Mouse (Mus musculus): ENCODE data around the gene Abl1. TPM values are rescaled to one million over a fixed set of nuclear protein-coding genes. Genes with fewer than 3 reads are reported as not detected.

The Abl1 gene
- polyA plus RNA-seq, 1 experiment from 2014 or later: 43.7 TPM

- Histone ChIP-seq H3K27ac (ENCODE audit: low read length) (no peak overlapping the region; the same call in 1 of the 2 replicates), H3K27me3 (ENCODE audit: insufficient read depth, low read length) (no peaks in the 10 kb centered on the region), H3K4me1 (ENCODE audit: insufficient read depth, low read length) (0 out of 2 replicates have a peak, but pooled peaks cover 6% of the 10 kb centered on the region), H3K9ac (replicated peaks; ENCODE audit: low read length) (no peak overlapping the region), H3K9me3 (ENCODE audit: low read length) (no peaks in the 10 kb centered on the region), H3K36me3 (ENCODE audit: insufficient read depth, low read length) (no peaks in the 10 kb centered on the region), H3K4me2 (replicated peaks; ENCODE audit: low read depth, low read length) (no peak overlapping the region), H3K4me3 (ENCODE audit: low read length) (no peak overlapping the region)
- 67% methylated on average over 5 of the region's 5 CpGs for WGBS
- no peak for ATAC-seq (ENCODE audit: low FRiP score, low TSS enrichment)
Observed at GRCm38 (mm10) chr2:31733558-31733957, 45.4 kb downstream of the Abl1 start.

GRCm38 (mm10) chr2:31739041-31739440 lies 50.9 kb downstream of the Abl1 start:
- H3K4me1 ChIP-seq (ENCODE audit: insufficient read depth, low read length): peaks cover 3% of the 10 kb centered on the region
- H3K9ac ChIP-seq (replicated peaks; ENCODE audit: low read length): no peak overlapping the region
- H3K36me3 ChIP-seq (ENCODE audit: insufficient read depth, low read length): no peaks in the 10 kb centered on the region
- no peaks in the 10 kb centered on the region for H3K27me3 ChIP-seq (ENCODE audit: insufficient read depth, low read length)
- no peak for ATAC-seq (ENCODE audit: low FRiP score, low TSS enrichment)
- no peak overlapping the region for H3K4me2 ChIP-seq (replicated peaks; ENCODE audit: low read depth, low read length)
- 63% methylated on average over 3 of the region's 3 CpGs for WGBS
- no peaks in the 10 kb centered on the region for H3K9me3 ChIP-seq (ENCODE audit: low read length)
- H3K4me3 ChIP-seq (ENCODE audit: low read length): no peak overlapping the region
- no peak overlapping the region for H3K27ac ChIP-seq (ENCODE audit: low read length)

- 54% methylated on average over 1 of the region's 1 CpGs for WGBS
- H3K27ac ChIP-seq (ENCODE audit: low read length): no peak overlapping the region
- H3K27me3 ChIP-seq (ENCODE audit: insufficient read depth, low read length): no peaks in the 10 kb centered on the region
- peaks cover 18% of the 10 kb centered on the region for H3K4me1 ChIP-seq (ENCODE audit: insufficient read depth, low read length)
- H3K4me2 ChIP-seq (replicated peaks; ENCODE audit: low read depth, low read length): no peak overlapping the region
- H3K9me3 ChIP-seq (ENCODE audit: low read length): no peaks in the 10 kb centered on the region
- no peaks in the 10 kb centered on the region for H3K36me3 ChIP-seq (ENCODE audit: insufficient read depth, low read length)
- no peak overlapping the region for H3K9ac ChIP-seq (replicated peaks; ENCODE audit: low read length)
- no peak overlapping the region for H3K4me3 ChIP-seq (ENCODE audit: low read length)
- no peak for ATAC-seq (ENCODE audit: low FRiP score, low TSS enrichment)
Observed at GRCm38 (mm10) chr2:31741728-31742127, 53.6 kb downstream of the Abl1 start.

GRCm38 (mm10) chr2:31742134-31742533 lies 54.0 kb downstream of the Abl1 start:
- 33% methylated on average over 7 of the region's 7 CpGs for WGBS
- Histone ChIP-seq H3K9me3 (ENCODE audit: low read length) (no peaks in the 10 kb centered on the region), H3K27ac (ENCODE audit: low read length) (no peak overlapping the region)

GRCm38 (mm10) chr2:31745741-31746243 lies 57.6 kb downstream of the Abl1 start:
- Histone ChIP-seq H3K4me3 (ENCODE audit: low read length) (no peak overlapping the region), H3K36me3 (ENCODE audit: insufficient read depth, low read length) (no peaks in the 10 kb centered on the region), H3K27me3 (ENCODE audit: insufficient read depth, low read length) (no peaks in the 10 kb centered on the region), H3K4me1 (ENCODE audit: insufficient read depth, low read length) (peaks cover 47% of the 10 kb centered on the region), H3K4me2 (replicated peaks; ENCODE audit: low read depth, low read length) (no peak overlapping the region), H3K9ac (replicated peaks; ENCODE audit: low read length) (no peak overlapping the region), H3K9me3 (ENCODE audit: low read length) (no peaks in the 10 kb centered on the region), H3K27ac (ENCODE audit: low read length) (no peak overlapping the region)
- no peak for ATAC-seq (ENCODE audit: low FRiP score, low TSS enrichment)

More at GRCm38 (mm10) chr2:31742134-31742533, 54.0 kb downstream of the Abl1 start:
- H3K27me3 ChIP-seq (ENCODE audit: insufficient read depth, low read length): no peaks in the 10 kb centered on the region
- H3K36me3 ChIP-seq (ENCODE audit: insufficient read depth, low read length): no peaks in the 10 kb centered on the region
- no peak overlapping the region for H3K9ac ChIP-seq (replicated peaks; ENCODE audit: low read length)
- no peak for ATAC-seq (ENCODE audit: low FRiP score, low TSS enrichment)
- no peak overlapping the region for H3K4me3 ChIP-seq (ENCODE audit: low read length)
- no peak overlapping the region for H3K4me2 ChIP-seq (replicated peaks; ENCODE audit: low read depth, low read length)
- peaks cover 18% of the 10 kb centered on the region for H3K4me1 ChIP-seq (ENCODE audit: insufficient read depth, low read length)

- WGBS: 62% methylated on average over 4 of the region's 4 CpGs
- Histone ChIP-seq H3K27me3 (ENCODE audit: insufficient read depth, low read length) (no peaks in the 10 kb centered on the region), H3K9me3 (ENCODE audit: low read length) (no peaks in the 10 kb centered on the region), H3K36me3 (ENCODE audit: insufficient read depth, low read length) (no peaks in the 10 kb centered on the region), H3K4me1 (ENCODE audit: insufficient read depth, low read length) (peaks cover 56% of the 10 kb centered on the region), H3K4me2 (replicated peaks; ENCODE audit: low read depth, low read length) (no peak overlapping the region), H3K4me3 (ENCODE audit: low read length) (no peak overlapping the region), H3K27ac (ENCODE audit: low read length) (no peak overlapping the region), H3K9ac (replicated peaks; ENCODE audit: low read length) (no peak overlapping the region)
- ATAC-seq (ENCODE audit: low FRiP score, low TSS enrichment): no peak
Observed at GRCm38 (mm10) chr2:31746835-31747234, 58.7 kb downstream of the Abl1 start.

- peaks cover 55% of the 10 kb centered on the region for H3K4me1 ChIP-seq (ENCODE audit: insufficient read depth, low read length)
- H3K4me3 ChIP-seq (ENCODE audit: low read length): peak overlapping the region; percentile 26; the same call in 1 of the 2 replicates
- peaks cover 5% of the 10 kb centered on the region; the same call in 1 of the 2 replicates for H3K9me3 ChIP-seq (ENCODE audit: low read length)
- H3K27ac ChIP-seq (ENCODE audit: low read length): peak overlapping the region; percentile 92
- H3K9ac ChIP-seq (replicated peaks; ENCODE audit: low read length): peak overlapping the region; percentile 40
- H3K27me3 ChIP-seq (ENCODE audit: insufficient read depth, low read length): no peaks in the 10 kb centered on the region
- H3K4me2 ChIP-seq (replicated peaks; ENCODE audit: low read depth, low read length): peak overlapping the region; percentile 48
- H3K36me3 ChIP-seq (ENCODE audit: insufficient read depth, low read length): no peaks in the 10 kb centered on the region
- WGBS: 8% methylated on average over 10 of the region's 10 CpGs
- peak; percentile 96 for ATAC-seq (ENCODE audit: low FRiP score, low TSS enrichment)
Observed at GRCm38 (mm10) chr2:31749046-31749709, 61.0 kb downstream of the Abl1 start.

GRCm38 (mm10) chr2:31750133-31750532 lies 62.0 kb downstream of the Abl1 start:
- Histone ChIP-seq H3K4me1 (ENCODE audit: insufficient read depth, low read length) (peaks cover 50% of the 10 kb centered on the region), H3K9ac (replicated peaks; ENCODE audit: low read length) (no peak overlapping the region), H3K36me3 (ENCODE audit: insufficient read depth, low read length) (no peaks in the 10 kb centered on the region), H3K9me3 (ENCODE audit: low read length) (peaks cover 5% of the 10 kb centered on the region; the same call in 1 of the 2 replicates), H3K27ac (ENCODE audit: low read length) (peak overlapping the region; percentile 92; the same call in 1 of the 2 replicates), H3K4me3 (ENCODE audit: low read length) (no peak overlapping the region), H3K27me3 (ENCODE audit: insufficient read depth, low read length) (no peaks in the 10 kb centered on the region), H3K4me2 (replicated peaks; ENCODE audit: low read depth, low read length) (no peak overlapping the region)
- no peak for ATAC-seq (ENCODE audit: low FRiP score, low TSS enrichment)
- WGBS: 75% methylated on average over 5 of the region's 5 CpGs

GRCm38 (mm10) chr2:31757472-31757871 lies 69.3 kb downstream of the Abl1 start:
- Histone ChIP-seq H3K9ac (replicated peaks; ENCODE audit: low read length) (no peak overlapping the region), H3K4me1 (ENCODE audit: insufficient read depth, low read length) (peaks cover 30% of the 10 kb centered on the region), H3K27me3 (ENCODE audit: insufficient read depth, low read length) (no peaks in the 10 kb centered on the region), H3K9me3 (ENCODE audit: low read length) (peaks cover 5% of the 10 kb centered on the region; the same call in 1 of the 2 replicates), H3K27ac (ENCODE audit: low read length) (peak overlapping the region; percentile 57), H3K4me2 (replicated peaks; ENCODE audit: low read depth, low read length) (no peak overlapping the region), H3K36me3 (ENCODE audit: insufficient read depth, low read length) (no peaks in the 10 kb centered on the region), H3K4me3 (ENCODE audit: low read length) (no peak overlapping the region)
- ATAC-seq (ENCODE audit: low FRiP score, low TSS enrichment): no peak

GRCm38 (mm10) chr2:31758966-31759365 lies 70.8 kb downstream of the Abl1 start:
- peaks cover 2% of the 10 kb centered on the region; the same call in 1 of the 2 replicates for H3K9me3 ChIP-seq (ENCODE audit: low read length)
- no peak for ATAC-seq (ENCODE audit: low FRiP score, low TSS enrichment)
- peak overlapping the region; percentile 87 for H3K4me2 ChIP-seq (replicated peaks; ENCODE audit: low read depth, low read length)
- H3K4me1 ChIP-seq (ENCODE audit: insufficient read depth, low read length): peaks cover 43% of the 10 kb centered on the region
- H3K27ac ChIP-seq (ENCODE audit: low read length): peak overlapping the region; percentile 97
- no peaks in the 10 kb centered on the region for H3K27me3 ChIP-seq (ENCODE audit: insufficient read depth, low read length)
- H3K4me3 ChIP-seq (ENCODE audit: low read length): peak overlapping the region; percentile 88
- 83% methylated on average over 5 of the region's 5 CpGs for WGBS
- H3K36me3 ChIP-seq (ENCODE audit: insufficient read depth, low read length): no peaks in the 10 kb centered on the region
- peak overlapping the region; percentile 99 for H3K9ac ChIP-seq (replicated peaks; ENCODE audit: low read length)

Data from kidney, embryonic 16.5 days (tissue).